Mouse (Mus musculus) embryonic fibroblast, embryonic 13.5 days (primary cell): ENCODE measurements around the gene Bmp2.

Experiments
- CTCF ChIP-seq: IDR thresholded peaks from 2 replicates; pipeline ENCODE4 v1.5.1; 2011; ENCODE audit warnings: mild to moderate bottlenecking, control low read depth, low read length, moderate library complexity, borderline replicate concordance; ENCODE audit not compliant: insufficient read depth
- POLR2A ChIP-seq: IDR thresholded peaks from 2 replicates; pipeline ENCODE4 v1.6.1; 2011; ENCODE audit warnings: low read depth, mild to moderate bottlenecking, control low read depth, low read length, moderate library complexity

DNA sequence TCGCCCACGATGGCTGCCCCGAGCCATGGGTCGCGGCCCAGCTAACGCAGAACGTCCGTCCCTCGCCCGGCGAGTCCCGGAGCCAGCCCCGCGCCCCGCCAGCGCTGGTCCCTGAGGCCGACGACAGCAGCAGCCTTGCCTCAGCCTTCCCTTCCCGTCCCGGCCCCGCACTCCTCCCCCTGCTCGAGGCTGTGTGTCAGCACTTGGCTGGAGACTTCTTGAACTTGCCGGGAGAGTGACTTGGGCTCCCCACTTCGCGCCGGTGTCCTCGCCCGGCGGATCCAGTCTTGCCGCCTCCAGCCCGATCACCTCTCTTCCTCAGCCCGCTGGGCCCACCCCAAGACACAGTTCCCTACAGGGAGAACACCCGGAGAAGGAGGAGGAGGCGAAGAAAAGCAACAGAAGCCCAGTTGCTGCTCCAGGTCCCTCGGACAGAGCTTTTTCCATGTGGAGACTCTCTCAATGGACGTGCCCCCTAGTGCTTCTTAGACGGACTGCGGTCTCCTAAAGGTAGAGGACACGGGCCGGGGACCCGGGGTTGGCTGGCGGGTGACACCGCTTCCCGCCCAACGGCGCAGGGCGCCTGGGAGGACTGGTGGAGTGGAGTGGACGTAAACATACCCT lies 995 bp downstream of the Bmp2 start:
- TF ChIP-seq POLR2A = no peak
- no peak for TF ChIP-seq CTCF
